ENCODE assay signal across 1 mouse cellular context in the genomic region with DNA sequence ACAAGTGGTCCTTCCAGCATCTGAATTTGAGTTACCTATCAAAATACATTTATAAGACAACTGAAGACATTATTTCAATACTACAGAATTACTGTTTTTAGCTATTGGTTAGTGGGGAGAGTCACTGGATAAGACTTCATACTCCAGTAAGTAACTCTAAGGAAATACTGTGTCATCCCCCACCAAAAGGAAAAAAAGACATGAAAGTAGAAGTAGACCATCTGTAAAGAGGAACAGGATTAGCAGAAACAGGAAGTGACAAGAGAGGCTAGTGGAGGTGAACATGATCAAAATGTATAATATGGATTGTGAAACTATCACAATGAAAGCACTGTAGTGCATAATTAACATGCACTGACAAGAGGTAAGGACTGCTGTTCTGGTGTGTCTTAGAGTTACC.
TF ChIP-seq lines count a peak whose summit lies in the region.

No protein-coding gene starts in this region.

TF ChIP-seq in CH12.LX, 34 proteins besides CTCF, POLR2A, EP300 and RAD21:
- TF ChIP-seq IRF4 (IDR thresholded peaks at IDR 0.05; ENCODE audit: low read depth, low read length) (peak; percentile 90), BHLHE40 (IDR thresholded peaks at IDR 0.05; ENCODE audit: low read depth, low read length) (peak; percentile 35; the same call in 1 of the 2 replicates), TCF12 (IDR thresholded peaks at IDR 0.05; ENCODE audit: low read depth, low read length) (peak; percentile 46; the same call in 1 of the 2 replicates), ETS1 (conservative IDR thresholded peaks at IDR 0.05; ENCODE audit: low read depth, low read length) (peak; percentile 87), MAX (IDR thresholded peaks at IDR 0.05; ENCODE audit: low read length) (no peak; the same call in 1 of the 2 replicates), ZNF384 (IDR thresholded peaks at IDR 0.05; ENCODE audit: low read depth, low read length) (peak; percentile 86), ZC3H11A (IDR thresholded peaks at IDR 0.05; ENCODE audit: low read depth, low read length) (no peak), USF1 (IDR thresholded peaks at IDR 0.05; ENCODE audit: low read depth, low read length) (no peak), CHD2 (IDR thresholded peaks at IDR 0.05; ENCODE audit: low read length) (peak; percentile 63; the same call in 1 of the 2 replicates), SIN3A (IDR thresholded peaks at IDR 0.05; ENCODE audit: low read length) (no peak), MXI1 (IDR thresholded peaks at IDR 0.05; ENCODE audit: low read depth, low read length) (peak; percentile 61; the same call in 1 of the 2 replicates), MEF2A (IDR thresholded peaks at IDR 0.05; ENCODE audit: borderline replicate concordance, low read depth, low read length) (0 out of 2 replicates have a peak, but pooled peaks have one; percentile 60), TBP (conservative IDR thresholded peaks at IDR 0.05; ENCODE audit: low read depth, low read length) (0 out of 2 replicates have a peak, but pooled peaks have one; percentile 34), ELF1 (IDR thresholded peaks at IDR 0.05; ENCODE audit: low read depth, low read length) (peak; percentile 75), JUN (IDR thresholded peaks at IDR 0.05; ENCODE audit: insufficient read depth, low read depth, low read length) (peak; percentile 95), MAFK (IDR thresholded peaks at IDR 0.05; ENCODE audit: insufficient replicate concordance, low read length) (0 out of 2 replicates have a peak, but pooled peaks have one; percentile 2), E2F4 (IDR thresholded peaks at IDR 0.05; ENCODE audit: insufficient replicate concordance, low read depth, low read length) (no peak), ZKSCAN1 (IDR thresholded peaks at IDR 0.05; ENCODE audit: borderline replicate concordance, low read depth, low read length) (no peak), RCOR1 (conservative IDR thresholded peaks at IDR 0.05; ENCODE audit: low read depth, low read length) (peak; percentile 39; the same call in 1 of the 2 replicates), JUND (conservative IDR thresholded peaks at IDR 0.05; ENCODE audit: low read depth, low read length) (peak; percentile 95)
